Mouse (Mus musculus): ENCODE results near the gene Sept10. TPM values are rescaled to one million over a fixed set of nuclear protein-coding genes. Genes with fewer than 3 reads are reported as not detected.
"Not testable (repeated sequence)": the region's sequence is repeated elsewhere in the genome, so short reads cannot be mapped to it uniquely, and the experiment has no call there.

Gene Sept10
- polyA plus RNA-seq, 2 experiments = 40.1 to 48.8 TPM

DNA sequence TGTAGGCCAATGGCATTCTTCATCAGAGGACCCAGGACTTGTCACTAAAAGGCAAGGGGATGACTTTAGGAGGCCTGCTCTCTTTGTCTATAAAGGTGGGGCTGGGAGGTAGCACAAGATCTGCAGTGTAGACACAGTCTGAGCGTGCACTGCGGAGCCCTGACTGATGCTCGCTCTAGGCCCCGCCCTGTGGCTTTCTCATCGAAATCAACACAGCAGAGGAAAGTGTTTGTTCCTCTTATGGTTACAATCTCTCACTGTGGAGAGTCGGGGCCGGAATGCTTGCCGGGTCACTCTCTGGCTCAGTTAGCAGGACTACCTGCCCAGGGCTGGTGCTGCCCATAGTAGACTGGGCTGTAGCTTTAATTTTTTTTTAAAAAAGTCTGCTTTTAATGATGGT lies 108.9 kb downstream of the Sept10 start:
- TF ChIP-seq POLR2A (IDR thresholded peaks at IDR 0.05; ENCODE audit: borderline replicate concordance, extremely low read depth, insufficient read depth, insufficient read length) = no peak
- DNase-seq (ENCODE audit: low spot score) (no peak), ATAC-seq (ENCODE audit: low FRiP score, low read depth) (no peak)
- H3K9ac ChIP-seq (ENCODE audit: low read depth, low read length, severe bottlenecking) = no peak overlapping the region
- no peak overlapping the region for H3K4me3 ChIP-seq (replicated peaks; ENCODE audit: low read length)
- no peaks in the 10 kb centered on the region for H3K27me3 ChIP-seq (ENCODE audit: control insufficient read depth, insufficient read depth, low read length)
- H3K27ac ChIP-seq (replicated peaks; ENCODE audit: low read depth, low read length) = no peak overlapping the region
- WGBS = 93% methylated on average over 8 of the region's 8 CpGs
- no peak overlapping the region for H3K4me2 ChIP-seq (replicated peaks; ENCODE audit: low read depth, low read length, severe bottlenecking)
- H3K4me1 ChIP-seq (ENCODE audit: control insufficient read depth, insufficient read depth, low read length) = no peaks in the 10 kb centered on the region
- no peaks in the 10 kb centered on the region for H3K9me3 ChIP-seq (ENCODE audit: control insufficient read depth, low read length)
- H3K36me3 ChIP-seq (ENCODE audit: control insufficient read depth, insufficient read depth, low read length) = no peaks in the 10 kb centered on the region

DNA sequence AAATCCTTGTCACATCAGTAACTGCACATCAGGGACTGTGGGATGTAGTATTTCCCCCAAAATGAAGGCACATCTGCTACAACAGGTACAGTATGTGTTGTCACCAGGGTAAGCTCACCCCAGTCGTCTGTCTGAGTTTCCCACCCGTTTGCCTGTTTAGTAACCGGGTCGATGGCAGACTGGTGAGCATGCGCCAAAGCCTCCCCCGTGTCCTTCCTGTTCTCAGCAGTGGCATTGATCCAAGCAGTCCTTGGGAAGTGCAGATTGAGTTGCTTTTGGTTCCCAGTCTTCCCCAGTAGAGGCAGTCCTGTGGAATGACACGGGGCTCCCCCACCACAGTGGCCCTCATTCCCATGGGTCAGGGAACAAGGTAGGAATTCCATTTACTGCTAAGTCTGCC lies 111.3 kb downstream of the Sept10 start:
- no peak for TF ChIP-seq POLR2A (IDR thresholded peaks at IDR 0.05; ENCODE audit: borderline replicate concordance, extremely low read depth, insufficient read depth, insufficient read length)
- no peak for DNase-seq (ENCODE audit: low spot score)
- Histone ChIP-seq H3K27me3 (ENCODE audit: control insufficient read depth, insufficient read depth, low read length) (no peaks in the 10 kb centered on the region), H3K4me3 (replicated peaks; ENCODE audit: low read length) (no peak overlapping the region), H3K4me2 (replicated peaks; ENCODE audit: low read depth, low read length, severe bottlenecking) (no peak overlapping the region), H3K27ac (replicated peaks; ENCODE audit: low read depth, low read length) (no peak overlapping the region), H3K36me3 (ENCODE audit: control insufficient read depth, insufficient read depth, low read length) (no peaks in the 10 kb centered on the region), H3K4me1 (ENCODE audit: control insufficient read depth, insufficient read depth, low read length) (no peaks in the 10 kb centered on the region), H3K9ac (ENCODE audit: low read depth, low read length, severe bottlenecking) (no peak overlapping the region), H3K9me3 (ENCODE audit: control insufficient read depth, low read length) (no peaks in the 10 kb centered on the region)
- 96% methylated on average over 7 of the region's 7 CpGs for WGBS
- no peak for ATAC-seq (ENCODE audit: low FRiP score, low read depth)

DNA sequence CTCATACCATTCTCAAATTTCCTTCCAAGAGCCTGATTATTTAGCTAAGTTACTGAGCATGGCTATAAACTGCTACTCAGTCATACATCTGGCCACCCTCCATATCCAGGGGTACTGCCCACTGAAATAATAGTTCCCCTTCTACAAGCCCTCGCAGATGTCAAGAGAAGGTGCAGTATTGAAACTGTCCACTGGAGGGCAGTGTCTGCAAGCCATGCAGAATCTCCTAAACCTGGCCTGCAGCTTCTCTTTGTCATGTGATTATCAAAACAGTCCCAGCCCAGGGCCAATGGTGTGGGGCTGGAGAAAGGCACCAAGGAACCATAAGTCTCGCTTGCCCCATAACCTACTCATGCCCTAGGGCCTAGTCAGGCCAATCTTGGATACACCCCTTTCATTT lies 112.6 kb downstream of the Sept10 start:
- H3K4me1 ChIP-seq (ENCODE audit: control insufficient read depth, insufficient read depth, low read length) = no peaks in the 10 kb centered on the region
- ATAC-seq (ENCODE audit: low FRiP score, low read depth) = peak; percentile 47
- H3K4me2 ChIP-seq (replicated peaks; ENCODE audit: low read depth, low read length, severe bottlenecking) = no peak overlapping the region

DNA sequence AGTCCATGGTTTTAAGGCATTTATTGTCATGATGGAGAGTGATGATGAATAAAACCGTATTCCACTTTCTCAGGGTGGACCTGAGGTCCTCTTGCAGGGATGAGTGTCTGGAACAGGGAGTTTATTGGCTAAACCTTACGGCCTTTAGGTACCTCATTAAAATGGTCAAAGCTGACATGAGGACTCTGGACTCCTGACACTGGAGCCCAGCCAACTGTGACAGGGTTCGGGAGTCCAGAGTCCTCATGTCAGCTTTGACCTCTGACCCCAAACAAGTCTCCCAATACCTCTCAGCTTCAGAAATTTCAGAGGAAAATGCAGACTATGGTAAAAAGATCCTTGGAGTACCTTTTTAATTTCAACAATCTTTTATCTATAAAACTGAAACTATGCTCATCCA lies 115.0 kb downstream of the Sept10 start:
- Histone ChIP-seq H3K4me3 (replicated peaks; ENCODE audit: low read length) (no peak overlapping the region), H3K9me3 (ENCODE audit: control insufficient read depth, low read length) (no peaks in the 10 kb centered on the region), H3K27ac (replicated peaks; ENCODE audit: low read depth, low read length) (no peak overlapping the region), H3K27me3 (ENCODE audit: control insufficient read depth, insufficient read depth, low read length) (no peaks in the 10 kb centered on the region), H3K4me1 (ENCODE audit: control insufficient read depth, insufficient read depth, low read length) (no peaks in the 10 kb centered on the region), H3K9ac (ENCODE audit: low read depth, low read length, severe bottlenecking) (no peak overlapping the region), H3K36me3 (ENCODE audit: control insufficient read depth, insufficient read depth, low read length) (no peaks in the 10 kb centered on the region), H3K4me2 (replicated peaks; ENCODE audit: low read depth, low read length, severe bottlenecking) (no peak overlapping the region)
- TF ChIP-seq POLR2A (IDR thresholded peaks at IDR 0.05; ENCODE audit: borderline replicate concordance, extremely low read depth, insufficient read depth, insufficient read length) = no peak
- ATAC-seq (ENCODE audit: low FRiP score, low read depth) (no peak), DNase-seq (ENCODE audit: low spot score) (no peak)
- WGBS = 54% methylated on average over 3 of the region's 3 CpGs

More for the DNA sequence above, 112.6 kb downstream of the Sept10 start:
- DNase-seq (ENCODE audit: low spot score) = peak; percentile 81
- Histone ChIP-seq H3K27ac (replicated peaks; ENCODE audit: low read depth, low read length) (no peak overlapping the region), H3K9ac (ENCODE audit: low read depth, low read length, severe bottlenecking) (no peak overlapping the region), H3K4me3 (replicated peaks; ENCODE audit: low read length) (no peak overlapping the region), H3K36me3 (ENCODE audit: control insufficient read depth, insufficient read depth, low read length) (no peaks in the 10 kb centered on the region), H3K27me3 (ENCODE audit: control insufficient read depth, insufficient read depth, low read length) (no peaks in the 10 kb centered on the region), H3K9me3 (ENCODE audit: control insufficient read depth, low read length) (no peaks in the 10 kb centered on the region)
- TF ChIP-seq POLR2A (IDR thresholded peaks at IDR 0.05; ENCODE audit: borderline replicate concordance, extremely low read depth, insufficient read depth, insufficient read length) = no peak
- 32% methylated on average over 2 of the region's 2 CpGs for WGBS

DNA sequence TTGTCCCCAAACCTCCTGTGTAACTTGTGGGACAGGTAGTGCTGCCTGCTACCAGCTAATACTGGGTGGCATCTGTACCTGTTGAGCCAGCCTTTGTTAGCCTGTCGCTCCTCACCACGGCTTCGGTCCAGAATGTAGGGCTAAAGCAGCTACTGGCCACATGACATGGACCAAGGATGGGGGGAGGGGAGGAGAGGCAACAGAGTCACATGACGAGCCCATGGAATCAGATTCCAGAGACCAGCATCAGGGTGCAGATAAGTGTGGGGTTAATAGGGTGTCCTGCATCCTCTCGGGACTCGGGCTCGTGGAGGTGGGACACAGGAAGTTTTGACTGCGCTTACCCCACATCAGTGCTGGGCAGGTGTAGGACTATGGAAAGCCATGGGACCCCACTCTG lies 115.8 kb downstream of the Sept10 start:
- Histone ChIP-seq H3K9ac (ENCODE audit: low read depth, low read length, severe bottlenecking) (no peak overlapping the region), H3K4me2 (replicated peaks; ENCODE audit: low read depth, low read length, severe bottlenecking) (no peak overlapping the region), H3K27me3 (ENCODE audit: control insufficient read depth, insufficient read depth, low read length) (no peaks in the 10 kb centered on the region), H3K4me1 (ENCODE audit: control insufficient read depth, insufficient read depth, low read length) (no peaks in the 10 kb centered on the region), H3K36me3 (ENCODE audit: control insufficient read depth, insufficient read depth, low read length) (no peaks in the 10 kb centered on the region), H3K9me3 (ENCODE audit: control insufficient read depth, low read length) (no peaks in the 10 kb centered on the region), H3K4me3 (replicated peaks; ENCODE audit: low read length) (no peak overlapping the region), H3K27ac (replicated peaks; ENCODE audit: low read depth, low read length) (no peak overlapping the region)
- WGBS = 77% methylated on average over 8 of the region's 8 CpGs
- DNase-seq (ENCODE audit: low spot score) (no peak), ATAC-seq (ENCODE audit: low FRiP score, low read depth) (no peak)
- TF ChIP-seq POLR2A (IDR thresholded peaks at IDR 0.05; ENCODE audit: borderline replicate concordance, extremely low read depth, insufficient read depth, insufficient read length) = no peak

DNA sequence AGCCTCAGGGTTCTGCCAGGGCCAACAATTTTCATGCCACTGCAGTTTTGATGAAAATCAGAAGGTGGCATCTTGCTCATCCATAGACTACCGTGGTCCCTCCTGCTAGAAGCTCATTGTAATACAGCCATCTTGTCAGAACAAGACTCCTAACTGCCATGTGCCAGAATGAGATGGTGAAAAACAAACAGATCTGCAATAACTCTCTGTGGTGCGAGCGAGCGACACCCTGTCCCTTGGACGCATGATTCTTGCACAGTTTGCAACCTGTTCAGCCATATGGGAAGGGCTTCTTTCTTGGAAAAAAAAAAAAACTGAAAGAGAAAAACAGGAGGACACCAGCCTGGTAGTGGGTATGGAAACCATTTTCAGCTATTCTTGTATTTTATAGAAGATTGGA lies 117.0 kb downstream of the Sept10 start:
- no peaks in the 10 kb centered on the region for H3K36me3 ChIP-seq (ENCODE audit: control insufficient read depth, insufficient read depth, low read length)
- H3K27ac ChIP-seq (replicated peaks; ENCODE audit: low read depth, low read length) = no peak overlapping the region
- 89% methylated on average over 5 of the region's 5 CpGs for WGBS
- H3K4me3 ChIP-seq (replicated peaks; ENCODE audit: low read length) = no peak overlapping the region
- no peaks in the 10 kb centered on the region for H3K27me3 ChIP-seq (ENCODE audit: control insufficient read depth, insufficient read depth, low read length)
- H3K4me1 ChIP-seq (ENCODE audit: control insufficient read depth, insufficient read depth, low read length) = no peaks in the 10 kb centered on the region
- TF ChIP-seq POLR2A (IDR thresholded peaks at IDR 0.05; ENCODE audit: borderline replicate concordance, extremely low read depth, insufficient read depth, insufficient read length) = no peak
- no peak overlapping the region for H3K9ac ChIP-seq (ENCODE audit: low read depth, low read length, severe bottlenecking)
- DNase-seq (ENCODE audit: low spot score) (no peak), ATAC-seq (ENCODE audit: low FRiP score, low read depth) (no peak)
- H3K4me2 ChIP-seq (replicated peaks; ENCODE audit: low read depth, low read length, severe bottlenecking) = no peak overlapping the region
- no peaks in the 10 kb centered on the region for H3K9me3 ChIP-seq (ENCODE audit: control insufficient read depth, low read length)

DNA sequence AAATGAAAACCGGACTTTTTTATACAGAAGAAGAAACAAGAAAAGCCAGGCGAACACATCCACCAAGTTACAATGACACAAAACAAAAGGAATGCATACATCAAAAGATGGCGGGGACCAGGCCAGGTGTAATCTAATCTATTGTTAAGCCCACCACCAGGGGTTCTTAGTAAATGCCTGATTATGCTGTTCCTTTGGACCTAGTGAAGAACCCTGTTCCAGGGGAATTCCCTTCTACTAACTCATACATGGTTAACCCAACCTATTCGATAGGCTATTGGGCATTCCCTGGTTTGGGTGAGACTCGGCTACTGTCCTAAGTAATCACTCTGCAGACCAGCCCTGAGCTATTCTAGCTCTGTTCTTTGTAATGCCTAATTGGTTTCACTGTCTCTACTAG lies 118.6 kb downstream of the Sept10 start:
- not testable (repeated sequence) for H3K4me2 ChIP-seq (replicated peaks; ENCODE audit: low read depth, low read length, severe bottlenecking); H3K9ac ChIP-seq (ENCODE audit: low read depth, low read length, severe bottlenecking); H3K27me3 ChIP-seq (ENCODE audit: control insufficient read depth, insufficient read depth, low read length); DNase-seq (ENCODE audit: low spot score); H3K4me1 ChIP-seq (ENCODE audit: control insufficient read depth, insufficient read depth, low read length); ATAC-seq (ENCODE audit: low FRiP score, low read depth); H3K27ac ChIP-seq (replicated peaks; ENCODE audit: low read depth, low read length); H3K9me3 ChIP-seq (ENCODE audit: control insufficient read depth, low read length); H3K4me3 ChIP-seq (replicated peaks; ENCODE audit: low read length); H3K36me3 ChIP-seq (ENCODE audit: control insufficient read depth, insufficient read depth, low read length)
- 87% methylated on average over 5 of the region's 5 CpGs for WGBS
